Mouse (Mus musculus) lung, postnatal 0 days (tissue): Measurements from ENCODE around the gene Thra.

Experiments used
- CTCF ChIP-seq: IDR thresholded peaks from 2 replicates; pipeline ENCODE4 v1.5.1; 2016; ENCODE audit warnings: antibody characterized with exemption, mild to moderate bottlenecking
- EP300 ChIP-seq: IDR thresholded peaks from 2 replicates; pipeline ENCODE4 v1.6.1; 2016; ENCODE audit warnings: antibody characterized with exemption, mild to moderate bottlenecking, control low read depth

- no peak for TF ChIP-seq CTCF
- no peak for TF ChIP-seq EP300
These were observed 47.7 kb downstream of the Thra start for GRCm38 (mm10) chr11:98788139-98788538.
